Mouse (Mus musculus): ENCODE measurements around the gene Acaca.

Gene Acaca

DNA sequence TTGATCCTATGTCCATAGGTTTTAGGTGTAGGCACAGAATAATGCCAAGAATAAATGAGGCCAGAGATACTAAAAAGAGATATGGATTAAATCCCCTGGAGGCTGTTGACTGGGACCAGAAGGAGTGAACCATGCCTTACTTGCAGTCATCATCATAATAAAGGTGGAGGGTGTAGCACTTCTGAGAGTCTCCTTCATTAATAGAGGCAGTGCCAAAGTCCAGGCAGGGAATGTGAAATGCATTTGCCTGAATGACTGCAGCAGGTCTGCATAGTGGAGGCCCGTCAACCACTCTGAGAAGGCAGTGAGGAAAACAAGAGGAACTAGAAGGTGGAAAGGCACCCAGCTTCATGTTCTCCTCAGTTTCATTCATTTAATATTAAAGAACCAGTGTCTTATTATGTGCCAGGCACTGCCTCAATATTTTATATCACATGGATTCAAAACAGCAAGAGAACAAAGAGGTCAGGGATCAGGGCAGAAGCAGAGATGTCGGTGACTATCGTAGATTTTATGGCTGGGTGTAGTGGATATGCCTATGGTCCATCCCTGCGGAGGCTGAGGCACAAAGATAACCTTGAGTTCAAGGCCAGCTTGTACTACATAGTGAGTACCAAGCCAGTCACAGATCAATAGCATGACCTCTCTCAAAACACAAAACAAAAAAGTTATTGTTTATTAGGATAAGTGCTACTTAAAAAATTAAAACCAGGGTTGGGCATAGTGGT is 27.2 kb downstream of the Acaca start:
- no peak for DNase-seq

DNA sequence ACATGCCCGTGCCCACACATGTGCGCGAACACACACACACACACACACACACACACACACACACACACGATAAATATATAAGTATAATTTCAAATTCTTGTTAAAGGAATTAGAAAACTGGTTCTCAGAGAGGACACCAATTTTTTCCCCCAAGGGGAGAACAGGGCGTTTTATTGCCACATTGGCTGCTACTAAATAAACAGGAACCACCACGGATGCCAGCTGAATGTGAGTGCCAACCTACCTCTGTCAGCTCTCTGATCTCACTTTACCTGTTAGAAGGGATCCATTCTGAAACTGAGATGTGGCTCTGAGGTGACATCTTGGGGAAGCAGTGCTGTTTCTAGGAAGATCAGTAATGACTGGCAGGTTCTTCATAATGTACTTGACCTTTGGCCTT is 34.7 kb downstream of the Acaca start:
- DNase-seq = no peak

DNA sequence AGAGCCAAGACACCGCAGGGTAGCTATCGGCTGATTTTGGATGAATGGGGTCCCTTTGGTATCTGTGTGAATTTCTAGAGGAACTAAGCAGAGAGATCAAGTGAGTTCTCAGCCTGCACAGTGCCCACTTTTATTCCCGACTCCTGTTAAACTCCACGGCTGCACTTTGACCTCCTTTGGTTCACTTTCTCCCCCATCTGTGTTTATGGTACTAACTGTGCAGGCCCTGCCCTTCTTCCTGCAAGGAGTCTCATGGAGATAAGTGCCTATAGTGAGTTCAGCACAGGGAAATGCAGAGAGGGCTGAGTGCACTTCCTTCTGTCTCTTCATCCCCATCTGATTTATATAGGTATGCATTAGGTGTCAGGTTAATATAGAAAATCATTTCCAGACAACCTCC is 35.1 kb downstream of the Acaca start:
- DNase-seq = no peak

GRCm38 (mm10) chr11:84167046-84167526 is 37.6 kb downstream of the Acaca start, which contains the start of gene Gm11437:
Gene Gm11437 (minus strand): TSS chr11:84167476.
- no peak for DNase-seq

DNA sequence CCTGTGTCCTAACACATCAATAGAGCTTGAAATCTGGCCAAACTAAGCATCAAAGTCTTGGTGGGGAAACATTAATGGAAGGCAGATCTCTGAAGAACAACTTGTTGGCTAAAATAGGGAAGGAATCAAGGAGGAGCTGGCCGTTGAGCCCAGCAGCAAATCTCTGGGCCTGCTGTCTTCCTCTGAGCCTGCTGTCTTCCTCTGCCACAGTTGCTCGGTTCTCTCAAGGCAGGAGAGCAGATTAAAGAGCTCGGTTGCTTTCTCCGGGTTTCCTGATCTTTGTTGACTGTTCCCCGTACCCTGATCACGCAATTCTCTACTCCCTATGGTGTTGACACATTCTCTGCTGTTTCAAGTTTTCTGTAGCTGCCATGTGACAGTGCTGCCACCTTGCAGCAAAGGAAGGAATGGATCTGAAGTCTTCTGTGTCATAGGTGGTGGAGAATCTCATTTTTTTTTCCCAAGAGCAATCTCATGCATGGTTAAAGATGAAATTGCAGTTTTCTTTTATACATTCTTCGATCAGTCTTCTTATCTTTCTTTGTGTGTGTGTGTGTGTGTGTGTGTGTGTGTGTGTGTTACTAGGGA is 39.3 kb downstream of the Acaca start:
- peak; percentile 42 to 62 for DNase-seq

DNA sequence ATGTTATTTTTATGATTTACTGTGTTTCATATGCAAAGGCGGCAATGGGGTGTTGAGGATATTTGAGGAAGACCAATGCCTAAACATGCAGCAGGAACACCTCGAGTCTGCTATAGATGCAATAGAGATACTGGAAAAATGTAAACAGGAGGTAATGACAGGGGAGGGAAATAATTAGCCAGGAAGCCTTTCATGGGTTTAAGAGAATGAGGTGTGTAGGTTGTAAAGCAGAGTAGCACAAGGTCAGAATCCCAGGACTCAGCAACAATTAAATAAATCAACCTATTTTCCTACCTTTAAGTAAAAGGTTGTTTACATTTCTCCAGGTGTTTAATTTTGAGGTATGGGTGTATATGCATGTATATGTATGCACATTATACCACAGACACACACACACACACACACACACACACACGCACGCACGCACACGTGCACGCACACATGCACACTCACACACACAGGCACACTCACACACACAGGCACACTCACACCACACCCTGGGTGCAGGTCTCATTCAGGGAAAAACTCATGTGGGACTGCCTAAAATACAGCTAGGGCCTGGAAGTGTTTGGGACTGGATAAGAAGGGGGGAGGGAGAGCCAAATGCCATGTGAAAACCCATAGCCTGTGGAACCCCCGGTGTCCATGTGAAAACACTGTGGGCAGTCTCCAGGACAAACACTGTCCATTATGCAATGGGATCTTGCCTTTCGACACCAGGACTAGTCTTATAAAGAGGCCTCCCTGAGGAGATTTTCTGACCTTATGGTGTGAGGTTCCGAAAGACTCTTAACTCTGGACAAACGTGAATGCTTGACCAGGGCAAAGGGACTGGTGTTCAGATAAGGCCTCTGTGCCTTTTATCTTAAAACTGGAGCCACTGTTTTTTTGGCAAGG is 43.3 kb downstream of the Acaca start:
- no peak for DNase-seq

GRCm38 (mm10) chr11:84178571-84178970 is 49.1 kb downstream of the Acaca start:
- DNase-seq = no peak

GRCm38 (mm10) chr11:84179226-84179953 is 49.9 kb downstream of the Acaca start:
- peak; percentile 98 to 99 for DNase-seq

DNA sequence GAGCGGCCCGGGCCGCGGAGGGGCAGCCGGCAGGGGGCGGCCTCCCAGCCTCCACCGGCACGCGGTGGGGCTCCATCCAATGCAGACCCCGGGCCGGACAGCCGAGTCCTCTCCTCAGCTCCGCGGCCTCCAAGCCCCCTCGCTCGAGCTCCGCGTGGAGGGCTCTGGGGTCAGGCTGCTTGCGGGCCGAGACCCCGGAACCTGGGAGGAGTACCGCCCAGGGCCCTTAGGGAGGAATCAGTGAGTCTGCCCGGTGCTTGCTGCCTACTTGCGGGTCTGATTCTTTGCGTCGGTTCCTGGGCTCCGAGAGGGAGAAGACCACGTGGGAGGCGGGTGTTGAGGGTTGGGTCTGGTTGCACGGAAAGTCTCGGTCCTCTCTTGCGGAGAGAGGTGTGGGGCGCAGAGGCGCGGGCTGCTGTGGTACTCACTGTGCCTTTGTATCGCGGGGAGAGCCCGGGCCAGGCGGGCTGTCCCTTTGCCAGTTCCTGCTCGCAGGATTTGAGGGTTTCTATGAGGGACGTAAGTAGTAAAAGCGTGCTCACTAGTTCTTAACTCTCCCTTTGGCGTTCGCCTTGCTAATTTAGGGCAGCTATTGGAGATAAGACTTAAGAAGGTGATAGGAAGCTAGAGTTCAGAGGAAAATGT is 50.6 kb downstream of the Acaca start:
- DNase-seq = peak; percentile 73 to 83

- no peak for DNase-seq
Observed at GRCm38 (mm10) chr11:84181286-84181685, 51.8 kb downstream of the Acaca start.

DNA sequence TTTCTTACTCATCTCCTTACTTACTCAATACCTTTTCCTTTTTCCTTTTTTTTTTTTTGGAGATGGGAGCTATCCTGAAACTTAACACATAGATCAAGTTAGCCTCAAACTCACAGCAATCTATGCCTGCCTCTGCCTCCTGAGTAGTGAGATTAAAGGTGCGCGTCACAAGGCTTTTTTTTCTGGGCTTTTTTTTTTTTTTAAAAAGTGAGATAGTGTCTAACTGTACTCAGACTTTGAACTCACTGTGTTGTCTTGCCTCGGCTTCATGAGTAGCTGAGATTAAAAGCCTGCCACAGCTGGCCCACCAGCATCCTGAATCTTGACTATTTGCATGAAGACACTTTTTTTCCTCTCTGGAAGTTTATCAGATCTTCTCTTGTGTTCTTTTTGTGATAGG is 59.1 kb downstream of the Acaca start:
- DNase-seq = no peak

- no peak for DNase-seq
Observed at GRCm38 (mm10) chr11:84190581-84191233, 61.2 kb downstream of the Acaca start.

GRCm38 (mm10) chr11:84193249-84193648 is 63.8 kb downstream of the Acaca start:
- DNase-seq = peak; percentile 56 to 67

DNA sequence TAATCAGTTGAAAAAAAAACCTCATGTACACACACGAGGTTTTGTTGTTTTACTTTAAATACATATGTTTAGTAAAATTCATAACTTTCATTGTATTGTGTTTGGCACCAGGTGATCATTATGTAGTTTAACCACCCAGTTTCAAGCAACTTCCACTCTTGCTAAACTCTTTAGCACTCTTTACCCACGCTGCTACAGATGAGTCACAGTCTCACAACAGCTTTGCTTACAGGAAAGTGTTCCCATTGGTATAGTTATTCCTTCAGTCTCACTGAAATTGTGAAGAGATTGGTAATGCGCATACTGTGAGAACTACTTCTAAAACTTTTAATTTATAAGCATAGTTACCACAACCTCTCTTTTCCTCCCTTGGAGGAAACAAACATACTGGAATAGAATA is 65.3 kb downstream of the Acaca start:
- no peak for DNase-seq

DNA sequence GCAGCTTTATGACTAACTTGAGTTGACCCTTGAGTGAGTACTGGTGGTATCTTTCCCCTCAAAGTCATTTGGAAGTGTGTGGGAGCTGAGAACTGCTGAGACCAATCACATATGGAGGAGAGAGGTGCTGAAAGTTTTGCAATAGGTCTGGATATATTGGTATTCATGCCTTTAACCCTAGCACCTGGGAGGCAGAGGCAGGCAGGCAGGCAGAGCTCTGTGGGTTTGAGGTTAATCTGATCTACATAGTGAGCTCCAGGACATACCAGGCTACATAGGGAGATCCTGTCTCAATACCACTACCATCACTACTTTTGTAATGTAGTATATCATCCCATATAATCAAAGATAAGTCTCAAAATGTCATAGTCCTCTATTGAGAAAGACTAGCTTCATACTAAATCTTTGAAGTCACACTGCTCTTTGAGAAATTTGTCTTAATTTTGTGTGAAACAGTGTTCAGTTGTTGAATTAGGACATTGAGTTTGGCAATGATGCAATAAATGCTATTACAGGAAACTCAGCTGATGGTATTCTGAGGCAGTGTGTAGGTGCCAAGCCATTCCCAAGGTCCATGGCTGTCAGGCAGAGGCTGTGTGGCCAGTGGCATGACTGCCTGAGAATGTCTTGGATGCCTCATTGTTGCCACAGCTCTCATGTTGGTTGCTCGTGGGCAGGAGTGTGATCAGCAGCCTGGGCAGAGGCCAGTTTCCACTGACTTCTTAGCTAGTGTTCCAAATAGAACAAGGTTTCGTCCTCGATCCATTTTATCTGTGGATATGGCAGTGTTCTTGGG is 68.3 kb downstream of the Acaca start:
- no peak for DNase-seq

DNA sequence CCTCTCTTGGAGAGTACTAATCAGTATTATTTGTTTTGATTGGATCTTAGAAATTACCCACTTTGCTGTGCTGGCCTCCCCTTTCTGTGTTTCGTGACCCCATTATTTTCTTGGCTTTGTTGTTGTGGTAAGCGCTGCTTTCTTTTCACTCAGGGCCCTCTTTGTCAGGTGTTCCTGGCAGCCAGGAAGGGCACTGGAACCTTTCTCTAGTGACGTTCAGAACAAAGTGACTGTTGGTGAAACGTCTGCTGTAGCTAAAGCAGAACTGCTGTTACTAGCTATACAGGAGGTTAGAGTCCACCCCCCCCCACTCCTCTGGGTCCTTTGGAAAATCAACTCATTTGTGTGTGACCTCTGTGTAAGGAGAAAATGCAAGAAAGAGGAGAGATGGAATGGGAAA is 76.3 kb downstream of the Acaca start:
- DNase-seq = no peak

DNA sequence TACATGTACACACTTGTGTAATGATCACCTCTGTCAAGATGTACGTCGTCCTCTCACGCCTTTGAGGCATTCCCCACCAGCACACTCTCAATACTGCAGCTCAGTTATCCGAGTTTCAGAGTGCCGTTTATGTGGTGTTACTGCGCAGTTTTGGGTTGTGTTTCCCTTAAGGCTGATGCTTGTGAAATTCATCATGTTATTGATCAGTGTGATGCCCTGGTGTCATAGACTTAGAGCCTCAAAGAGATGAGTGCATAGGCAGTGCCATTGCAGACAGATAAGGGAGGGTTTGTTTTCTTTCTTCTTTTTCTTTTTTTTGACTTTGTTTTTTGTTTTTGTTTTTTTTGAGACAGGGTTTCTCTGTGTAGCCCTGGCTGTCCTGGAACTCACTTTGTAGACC is 81.4 kb downstream of the Acaca start:
- no peak for DNase-seq

DNA sequence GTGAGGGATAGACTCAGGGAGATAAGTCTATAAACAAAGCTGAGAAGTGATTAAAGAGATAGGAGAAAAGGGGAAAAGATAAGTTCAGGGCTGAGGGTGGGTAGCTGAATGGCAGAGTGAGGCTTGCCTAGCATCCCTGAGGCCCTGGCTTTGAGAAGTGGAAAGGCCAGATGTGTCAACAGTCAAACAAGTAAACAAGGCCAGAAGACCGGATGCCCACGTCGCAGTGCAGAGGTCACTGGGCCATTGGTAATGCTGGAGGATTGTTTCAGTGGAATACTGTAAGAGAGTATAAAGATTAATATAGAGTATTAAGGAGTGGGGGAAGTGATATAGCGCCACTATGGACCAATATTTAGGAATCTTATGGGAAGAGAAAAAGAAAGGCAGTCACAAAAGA is 89.5 kb downstream of the Acaca start:
- DNase-seq = no peak

- DNase-seq = peak; percentile 75 to 79
Observed at GRCm38 (mm10) chr11:84243562-84243961, 114.1 kb downstream of the Acaca start.

DNA sequence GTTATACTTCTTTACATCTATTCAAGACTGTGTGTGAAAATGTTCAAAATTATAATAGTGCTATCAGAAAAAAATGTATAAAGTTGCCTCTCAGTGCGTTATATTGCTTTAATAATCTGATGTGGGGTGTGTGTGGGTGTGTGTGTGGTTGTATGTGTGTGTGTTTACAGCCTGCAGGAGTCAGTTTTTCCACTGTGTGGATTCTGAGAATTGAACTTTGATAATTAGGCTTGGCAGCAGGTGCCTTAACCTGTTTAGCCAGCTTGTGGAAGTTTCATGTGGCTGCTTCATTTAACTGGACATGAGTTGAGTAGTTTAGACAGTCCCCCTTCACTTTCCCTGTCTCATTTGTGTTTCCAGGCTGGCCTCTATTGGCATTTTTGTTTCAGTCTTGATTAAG is 117.9 kb downstream of the Acaca start:
- no peak for DNase-seq

DNA sequence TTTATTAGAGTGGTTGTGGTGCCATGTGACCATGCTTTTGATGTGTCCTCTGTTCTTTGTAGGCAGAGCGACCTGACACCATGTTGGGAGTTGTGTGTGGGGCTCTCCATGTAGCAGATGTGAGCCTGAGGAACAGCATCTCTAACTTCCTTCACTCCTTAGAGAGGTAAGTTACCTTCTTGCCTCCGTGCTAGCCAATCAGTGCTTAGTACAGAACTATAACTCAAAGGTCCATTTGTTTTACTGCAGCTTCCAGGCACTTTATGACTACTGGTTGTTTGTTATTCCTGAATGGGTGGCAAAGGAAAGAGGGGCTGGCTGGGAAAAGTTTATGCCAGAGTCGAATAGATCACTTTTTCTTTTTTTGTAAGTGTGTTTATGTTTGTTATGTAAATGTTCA is 121.7 kb downstream of the Acaca start:
- DNase-seq = no peak

Measured in kidney, postnatal 4 days (tissue).